Mouse (Mus musculus): Measurements from ENCODE around the gene Zcwpw1. TPM values are rescaled to one million over a fixed set of nuclear protein-coding genes. Genes with fewer than 3 reads are reported as not detected.
"Not testable (repeated sequence)": the region's sequence is repeated elsewhere in the genome, so short reads cannot be mapped to it uniquely, and the experiment has no call there.

The Zcwpw1 gene
- polyA plus RNA-seq, 1 experiment from 2014 or later = 22.0 TPM

DNA sequence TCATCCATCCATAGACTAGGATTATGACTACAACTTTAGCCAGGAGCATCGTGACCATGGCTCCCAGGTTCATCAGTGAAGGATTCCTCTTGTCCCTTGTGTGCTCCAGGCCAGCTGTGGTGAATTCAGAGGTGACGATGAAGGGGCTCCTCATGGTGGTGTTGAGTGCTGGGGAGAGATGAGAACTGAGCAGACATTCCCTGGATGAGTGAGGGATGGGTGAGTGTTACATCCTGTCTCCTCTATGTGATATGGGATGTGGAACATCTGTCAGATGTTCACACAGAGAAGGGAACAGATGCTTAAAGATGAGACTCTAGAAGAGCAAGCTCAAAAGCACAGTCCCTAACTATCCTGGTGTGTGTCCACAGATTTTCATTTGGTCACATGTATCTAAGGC, 81.0 kb downstream of the Zcwpw1 start:
- H3K4me1 ChIP-seq (ENCODE audit: control insufficient read depth, insufficient read depth, low read length); H3K9me3 ChIP-seq (replicated peaks; ENCODE audit: control insufficient read depth, low read length); DNase-seq (ENCODE audit: low spot score); H3K9ac ChIP-seq (replicated peaks; ENCODE audit: low read length); ATAC-seq (replicated peaks; ENCODE audit: insufficient number of reproducible peaks, low FRiP score, low TSS enrichment, low read depth); H3K4me3 ChIP-seq (ENCODE audit: low read depth, low read length); H3K36me3 ChIP-seq (replicated peaks; ENCODE audit: control insufficient read depth, insufficient read depth, low read depth, low read length); H3K27ac ChIP-seq (replicated peaks; ENCODE audit: low read depth, low read length); H3K27me3 ChIP-seq (ENCODE audit: control insufficient read depth, insufficient read depth, low read length); H3K4me2 ChIP-seq (ENCODE audit: low read depth, low read length): not testable (repeated sequence)
- 75% methylated on average over 2 of the region's 2 CpGs for WGBS

GRCm38 (mm10) chr5:137871644-137872380, 84.2 kb downstream of the Zcwpw1 start, which contains the start of gene Pilrb2:
TSS of gene Pilrb2 (minus strand) at chr5:137871815.
- 80% methylated on average over 2 of the region's 3 CpGs for WGBS
- H3K4me1 ChIP-seq (ENCODE audit: control insufficient read depth, insufficient read depth, low read length); H3K27ac ChIP-seq (replicated peaks; ENCODE audit: low read depth, low read length); H3K27me3 ChIP-seq (ENCODE audit: control insufficient read depth, insufficient read depth, low read length); H3K36me3 ChIP-seq (replicated peaks; ENCODE audit: control insufficient read depth, insufficient read depth, low read depth, low read length); H3K4me2 ChIP-seq (ENCODE audit: low read depth, low read length); H3K9ac ChIP-seq (replicated peaks; ENCODE audit: low read length); DNase-seq (ENCODE audit: low spot score); H3K9me3 ChIP-seq (replicated peaks; ENCODE audit: control insufficient read depth, low read length); H3K4me3 ChIP-seq (ENCODE audit: low read depth, low read length); ATAC-seq (replicated peaks; ENCODE audit: insufficient number of reproducible peaks, low FRiP score, low TSS enrichment, low read depth): not testable (repeated sequence)

Other genes starting within 250 kb of the Zcwpw1 start
- gene Actl6b, start 234.3 kb upstream of the Zcwpw1 start, polyA plus RNA-seq (2014; fragmentation: Nextera tagmentation; extraction: Ambion mirVana) = 6.5 and 9.3 TPM in 2 replicates
- 0.91 and 1.1 TPM in 2 replicates for gene Tfr2, start 218.0 kb upstream of the Zcwpw1 start, polyA plus RNA-seq (2014; fragmentation: Nextera tagmentation; extraction: Ambion mirVana)
- gene Mospd3, start 186.7 kb upstream of the Zcwpw1 start, polyA plus RNA-seq (2014; fragmentation: Nextera tagmentation; extraction: Ambion mirVana) = 17.4 and 19.4 TPM in 2 replicates
- gene Pcolce, start 174.0 kb upstream of the Zcwpw1 start, polyA plus RNA-seq (2014; fragmentation: Nextera tagmentation; extraction: Ambion mirVana) = 133 and 142 TPM in 2 replicates
- gene Fbxo24, start 158.8 kb upstream of the Zcwpw1 start, polyA plus RNA-seq (2014; fragmentation: Nextera tagmentation; extraction: Ambion mirVana) = 0.13 TPM in 1 of 2 replicates, not detected in the other
- gene Lrch4, start 158.7 kb upstream of the Zcwpw1 start, polyA plus RNA-seq (2014; fragmentation: Nextera tagmentation; extraction: Ambion mirVana) = 28.4 and 30.0 TPM in 2 replicates
- 3.7 and 4.8 TPM in 2 replicates for gene Gm20605, start 158.6 kb upstream of the Zcwpw1 start, polyA plus RNA-seq (2014; fragmentation: Nextera tagmentation; extraction: Ambion mirVana)
- gene Sap25, start 146.5 kb upstream of the Zcwpw1 start, polyA plus RNA-seq (2014; fragmentation: Nextera tagmentation; extraction: Ambion mirVana) = 2.8 and 5.2 TPM in 2 replicates
- 0.10 and 0.53 TPM in 2 replicates for gene Irs3, start 142.1 kb upstream of the Zcwpw1 start, polyA plus RNA-seq (2014; fragmentation: Nextera tagmentation; extraction: Ambion mirVana)
- 11.8 and 11.9 TPM in 2 replicates for gene Agfg2, start 103.1 kb upstream of the Zcwpw1 start, polyA plus RNA-seq (2014; fragmentation: Nextera tagmentation; extraction: Ambion mirVana)
- 1.6 and 2.5 TPM in 2 replicates for gene Nyap1, start 46.2 kb upstream of the Zcwpw1 start, polyA plus RNA-seq (2014; fragmentation: Nextera tagmentation; extraction: Ambion mirVana)
- 76.1 and 78.8 TPM in 2 replicates for gene Tsc22d4, start 42.1 kb upstream of the Zcwpw1 start, polyA plus RNA-seq (2014; fragmentation: Nextera tagmentation; extraction: Ambion mirVana)
- 57.6 and 65.1 TPM in 2 replicates for gene Ppp1r35, start 8.9 kb upstream of the Zcwpw1 start, polyA plus RNA-seq (2014; fragmentation: Nextera tagmentation; extraction: Ambion mirVana)
- 11.5 and 12.5 TPM in 2 replicates for gene Mepce, start 143 bp upstream of the Zcwpw1 start, polyA plus RNA-seq (2014; fragmentation: Nextera tagmentation; extraction: Ambion mirVana)
- gene Pilra, start 48.5 kb downstream of the Zcwpw1 start, polyA plus RNA-seq (2014; fragmentation: Nextera tagmentation; extraction: Ambion mirVana) = 0.28 TPM in 1 of 2 replicates, not detected in the other
- gene Pilrb1, start 70.3 kb downstream of the Zcwpw1 start, polyA plus RNA-seq (2014; fragmentation: Nextera tagmentation; extraction: Ambion mirVana) = 0.40 TPM in 1 of 2 replicates, not detected in the other
- gene Pilrb2, start 84.0 kb downstream of the Zcwpw1 start, polyA plus RNA-seq (2014; fragmentation: Nextera tagmentation; extraction: Ambion mirVana) = not detected in 2 replicates
- not detected in 2 replicates for gene Cyp3a13, start 133.8 kb downstream of the Zcwpw1 start, polyA plus RNA-seq (2014; fragmentation: Nextera tagmentation; extraction: Ambion mirVana)
- 0.29 TPM in 1 of 2 replicates, not detected in the other for gene Gjc3, start 175.3 kb downstream of the Zcwpw1 start, polyA plus RNA-seq (2014; fragmentation: Nextera tagmentation; extraction: Ambion mirVana)
- not detected in 2 replicates for gene Azgp1, start 193.7 kb downstream of the Zcwpw1 start, polyA plus RNA-seq (2014; fragmentation: Nextera tagmentation; extraction: Ambion mirVana)
- not detected in 2 replicates for gene Smok3a, start 233.5 kb downstream of the Zcwpw1 start, polyA plus RNA-seq (2014; fragmentation: Nextera tagmentation; extraction: Ambion mirVana)
- not detected in 2 replicates for gene Smok3b, start 233.6 kb downstream of the Zcwpw1 start, polyA plus RNA-seq (2014; fragmentation: Nextera tagmentation; extraction: Ambion mirVana)

Data from embryonic facial prominence, embryonic 11.5 days (tissue).